Mouse (Mus musculus): ENCODE results near the gene Zfp423.

Gene Zfp423

GRCm38 (mm10) chr8:87689192-87689591 lies 270.2 kb downstream of the Zfp423 start:
- DNase-seq, result peak; percentile 58

DNA sequence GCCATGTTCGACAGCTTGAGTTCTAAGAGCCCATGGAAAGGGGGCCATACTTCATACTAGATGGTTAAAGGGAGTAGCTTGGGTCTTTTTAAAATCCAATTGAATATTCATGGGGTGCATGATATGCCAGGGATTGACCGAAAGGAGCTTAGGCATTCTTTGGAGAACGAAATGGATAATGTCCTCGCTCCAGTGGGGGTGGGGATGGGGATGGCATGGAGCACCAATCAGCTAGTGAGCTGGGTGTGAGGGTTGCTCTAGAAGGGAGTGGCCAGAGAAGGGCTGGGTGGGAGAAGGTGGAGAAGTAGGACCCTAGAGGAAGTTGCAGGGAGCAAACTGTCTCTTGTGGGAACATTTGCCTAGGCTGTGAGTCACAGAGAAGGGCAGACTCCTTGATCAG lies 271.0 kb downstream of the Zfp423 start:
- DNase-seq, result no peak

- peak; percentile 59 for DNase-seq
Observed at GRCm38 (mm10) chr8:87686986-87687698, 272.3 kb downstream of the Zfp423 start.

GRCm38 (mm10) chr8:87686026-87686425 lies 273.4 kb downstream of the Zfp423 start:
- no peak for DNase-seq

DNA sequence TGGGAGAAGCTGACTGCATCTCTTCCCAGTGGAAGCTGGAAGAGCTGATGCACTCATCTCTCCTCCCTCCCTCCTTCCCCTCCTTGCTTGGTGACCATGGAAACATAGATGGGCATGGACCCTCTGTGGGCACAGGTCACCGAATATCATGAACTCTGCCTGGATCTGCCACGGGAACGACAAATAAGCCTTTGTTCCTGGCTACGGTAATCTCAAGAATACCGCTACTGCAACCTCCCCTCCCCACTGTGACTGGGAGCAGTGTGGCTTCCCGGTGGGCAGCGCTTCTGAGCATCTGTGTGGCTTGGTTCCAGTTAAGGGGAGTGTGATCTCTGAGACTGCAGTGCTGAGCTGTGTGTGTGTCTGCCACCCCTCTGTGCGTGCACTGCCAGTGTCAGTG lies 274.0 kb downstream of the Zfp423 start:
- DNase-seq, result no peak

DNA sequence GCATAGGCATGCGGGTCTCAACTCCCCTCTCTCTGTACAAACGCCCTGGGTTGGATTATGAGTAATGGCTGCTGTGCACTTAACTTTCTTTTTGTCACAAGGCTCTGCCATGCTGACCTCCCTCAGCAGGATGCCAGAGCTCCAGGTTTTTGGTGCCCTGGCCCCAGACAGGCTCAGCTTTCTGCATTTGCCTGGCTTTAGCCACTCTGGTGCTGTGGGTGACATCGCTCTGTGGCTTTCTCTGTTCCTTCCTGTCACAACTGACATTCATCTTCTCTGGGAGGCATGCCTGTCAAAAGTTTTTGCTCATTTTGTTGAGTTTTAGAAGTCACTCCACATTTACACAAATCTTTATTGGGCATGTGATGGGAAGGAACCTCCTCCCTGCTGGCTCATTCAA lies 277.3 kb downstream of the Zfp423 start:
- no peak for DNase-seq

DNA sequence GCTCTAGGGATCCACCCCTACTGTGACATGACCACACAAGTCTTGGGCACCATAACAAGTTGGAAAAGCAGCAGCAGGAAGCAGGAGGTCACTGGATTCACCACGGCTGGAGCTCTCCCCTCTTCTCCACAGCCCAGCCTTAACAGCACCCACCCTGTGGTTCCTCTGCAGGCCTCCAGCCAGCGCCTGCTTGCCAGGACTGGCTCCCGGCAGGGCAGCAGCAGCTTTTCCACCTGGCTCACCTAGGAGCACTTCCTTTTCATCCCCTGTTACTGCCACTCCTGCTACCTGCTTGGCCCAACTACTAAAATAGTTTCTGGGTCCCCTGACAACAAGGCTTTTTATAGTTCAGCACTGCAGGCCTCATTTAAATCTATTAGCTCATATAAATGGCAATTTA lies 279.4 kb downstream of the Zfp423 start:
- no peak for DNase-seq

- no peak for DNase-seq
Observed at GRCm38 (mm10) chr8:87679431-87680003, 279.9 kb downstream of the Zfp423 start.

DNA sequence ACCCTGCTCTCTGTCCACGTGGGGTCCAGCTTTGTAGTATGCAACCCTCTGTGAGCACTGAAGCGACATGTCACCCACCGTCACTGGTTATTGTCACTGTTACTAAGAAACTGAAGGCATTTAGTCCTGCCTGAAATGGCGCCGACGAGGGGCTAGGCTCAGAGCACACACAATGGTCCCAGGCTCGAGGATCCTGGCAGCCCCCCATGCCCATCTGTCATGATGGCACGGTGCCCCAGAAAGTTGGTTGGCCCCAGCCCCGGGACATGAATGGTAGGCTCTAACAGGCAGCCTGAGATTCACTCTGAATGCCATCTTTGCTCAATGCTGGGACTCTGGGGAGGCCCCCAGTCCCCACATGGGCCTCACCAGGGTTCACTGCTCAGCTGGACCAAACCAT lies 284.0 kb downstream of the Zfp423 start:
- peak; percentile 43 for DNase-seq

DNA sequence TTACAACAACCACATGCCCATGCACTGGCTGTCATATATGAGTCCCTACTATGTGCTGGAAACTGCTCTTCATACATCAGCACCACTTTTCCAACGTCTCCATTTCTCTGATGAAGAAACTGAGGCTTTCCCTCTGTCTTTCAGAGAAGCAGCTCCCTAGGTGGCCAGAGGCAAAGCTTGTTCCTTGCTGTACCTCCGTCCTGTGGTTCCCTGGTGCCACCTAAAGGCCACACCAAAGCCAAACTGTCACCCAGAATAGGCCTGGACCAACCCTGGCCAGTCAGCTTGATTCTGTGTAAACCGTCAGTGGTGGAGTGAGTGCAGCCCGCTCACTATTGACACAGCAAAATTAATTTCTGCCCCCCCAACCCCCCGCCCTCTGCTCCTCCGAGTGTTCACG lies 285.2 kb downstream of the Zfp423 start:
- peak; percentile 48 for DNase-seq

- no peak for DNase-seq
Observed at GRCm38 (mm10) chr8:87672214-87672613, 287.2 kb downstream of the Zfp423 start.

GRCm38 (mm10) chr8:87671209-87671970 lies 288.0 kb downstream of the Zfp423 start:
- DNase-seq, result peak; percentile 78

DNA sequence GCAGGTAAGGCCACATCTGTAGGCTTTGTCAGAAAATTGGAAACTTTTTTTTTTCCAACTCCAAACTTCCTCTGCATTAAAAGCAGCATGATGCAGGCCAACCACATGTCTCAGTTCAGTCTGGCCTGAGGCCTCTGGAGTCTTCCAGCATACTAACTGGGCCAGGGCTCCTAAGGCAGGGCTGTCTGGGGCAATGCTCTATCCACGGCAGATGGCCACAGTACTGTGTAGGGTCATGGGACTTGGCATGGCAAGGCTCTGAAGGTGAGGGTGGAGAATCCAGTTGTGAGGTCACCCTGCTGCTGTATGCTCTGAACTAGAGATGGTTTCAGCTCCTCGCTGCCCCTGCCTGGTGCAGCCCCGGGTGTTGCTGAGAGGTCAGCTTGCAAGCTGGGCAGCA lies 289.2 kb downstream of the Zfp423 start:
- DNase-seq, result no peak

GRCm38 (mm10) chr8:87668736-87669135 lies 290.7 kb downstream of the Zfp423 start:
- DNase-seq, result no peak

DNA sequence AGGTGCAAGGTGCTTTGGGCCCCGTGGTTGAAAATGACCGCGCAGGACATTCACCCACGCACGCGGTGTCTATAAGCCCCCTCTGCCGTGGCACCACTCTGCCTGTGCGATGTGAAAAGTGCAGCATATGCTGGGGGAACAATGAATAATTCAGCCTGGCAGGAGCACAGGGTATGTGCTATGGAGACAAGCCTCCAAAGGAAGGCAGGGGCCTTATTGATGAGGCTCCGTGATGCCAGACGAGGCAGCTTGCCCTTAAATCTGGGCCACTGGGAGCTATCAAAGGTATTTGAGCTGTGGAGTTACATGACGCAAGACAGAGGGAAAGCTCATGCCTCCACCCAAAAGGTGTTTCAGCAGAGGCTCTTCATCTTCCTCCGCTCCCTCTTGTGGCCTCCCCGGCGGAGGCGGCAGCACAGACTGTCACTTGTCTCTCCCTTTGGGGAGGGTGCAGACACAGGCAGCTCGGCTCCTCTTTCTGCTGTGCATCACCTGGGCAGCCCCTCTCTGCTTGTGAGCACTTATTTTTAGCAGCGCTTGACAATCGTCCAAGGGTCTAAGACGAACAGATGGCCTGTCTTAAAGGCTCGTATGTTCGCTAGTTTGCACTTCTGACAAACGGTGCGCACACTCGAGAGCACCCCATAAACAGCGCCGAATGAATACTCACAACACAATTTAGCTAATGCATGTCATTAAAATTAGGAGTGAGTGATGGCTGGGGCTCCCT lies 291.3 kb downstream of the Zfp423 start:
- peak; percentile 81 for DNase-seq

DNA sequence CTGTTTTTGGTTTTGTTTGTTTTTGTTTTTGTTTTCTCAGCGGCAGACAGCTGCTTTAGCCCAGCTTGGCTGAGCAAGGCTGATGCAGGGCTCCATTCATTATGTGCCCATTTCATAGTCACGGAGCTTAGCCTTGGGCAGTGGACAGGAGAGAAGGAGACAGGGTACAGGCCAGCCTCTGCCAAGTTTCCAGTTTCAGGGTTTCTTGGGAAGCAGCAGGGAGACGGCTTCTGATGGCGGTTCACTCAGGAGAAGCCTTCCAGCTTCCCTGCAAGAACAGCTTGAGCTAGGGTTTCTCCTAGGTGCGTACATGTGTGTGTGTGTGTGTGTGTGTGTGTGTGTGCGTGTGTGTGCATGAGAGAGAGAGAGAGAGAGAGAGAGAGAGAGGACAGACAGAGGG lies 292.1 kb downstream of the Zfp423 start:
- no peak for DNase-seq

GRCm38 (mm10) chr8:87665337-87665736 lies 294.1 kb downstream of the Zfp423 start:
- DNase-seq, result no peak

- DNase-seq, result peak; percentile 33
Observed at GRCm38 (mm10) chr8:87664217-87664509, 295.2 kb downstream of the Zfp423 start.

DNA sequence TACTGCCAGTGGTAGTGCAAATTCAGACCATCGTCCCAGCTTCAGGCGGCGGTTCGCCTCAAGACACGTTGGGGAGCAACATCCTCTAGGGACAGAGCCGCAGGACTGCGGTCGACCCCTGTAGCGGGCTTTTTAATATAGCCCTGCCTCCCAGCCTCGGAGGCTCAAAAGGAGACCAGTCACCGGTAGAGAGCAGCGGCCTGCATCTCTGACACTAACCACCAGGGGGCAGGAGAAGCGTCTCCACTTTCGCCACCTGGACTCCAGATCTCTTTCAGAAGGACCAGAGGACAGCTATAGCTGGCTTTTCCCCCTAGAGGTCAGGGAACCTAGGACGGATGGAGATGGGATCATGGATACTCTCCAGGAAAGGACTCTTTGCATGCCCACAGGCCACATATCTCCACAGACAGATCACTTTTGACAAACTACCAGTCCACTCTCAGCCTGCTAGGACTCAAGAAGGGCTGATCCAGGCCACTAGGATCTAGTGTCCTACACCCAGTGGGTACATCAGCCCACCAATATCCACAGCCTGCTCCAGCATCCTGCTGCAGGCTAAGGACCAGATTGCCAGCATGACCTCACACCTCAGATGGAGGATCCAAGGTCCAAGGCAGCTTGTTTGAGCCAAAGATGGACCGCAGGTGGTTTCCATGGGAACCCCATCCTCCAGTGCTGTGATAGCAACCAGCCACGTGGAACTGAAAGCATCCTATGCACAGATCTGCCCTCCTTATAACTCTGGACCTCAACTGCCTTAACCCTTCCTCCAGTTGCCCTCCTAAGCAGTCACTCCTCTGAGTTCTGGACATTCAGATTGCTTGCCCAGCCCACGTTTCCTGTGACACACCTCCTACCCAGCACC lies 295.8 kb downstream of the Zfp423 start:
- DNase-seq, result peak; percentile 95

- DNase-seq, result no peak
Observed at GRCm38 (mm10) chr8:87662811-87663341, 296.5 kb downstream of the Zfp423 start.

DNA sequence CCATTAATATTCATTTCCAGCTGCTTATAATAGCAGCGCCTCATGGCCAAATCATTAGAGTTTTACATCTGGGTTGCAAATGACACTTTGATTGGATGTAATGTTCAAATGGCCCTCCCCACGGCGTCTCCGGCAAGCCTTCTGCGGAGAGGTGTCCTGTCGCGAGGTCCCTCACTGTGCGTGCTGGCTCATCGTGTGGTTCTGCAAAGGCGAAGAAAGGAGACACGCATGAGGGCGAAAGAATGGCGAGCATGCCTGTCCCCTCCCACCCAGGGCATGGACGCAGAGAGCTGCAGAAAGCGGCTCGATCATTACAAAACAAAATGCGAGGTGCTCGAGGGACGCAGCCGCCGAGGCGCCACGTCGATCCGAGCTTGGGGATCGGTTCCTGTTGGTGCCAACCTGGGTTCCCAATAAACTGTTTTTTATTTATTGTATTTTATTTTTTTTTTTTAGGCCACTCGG lies 297.1 kb downstream of the Zfp423 start:
- peak; percentile 43 for DNase-seq

All from cerebellum, adult 8-10 months (tissue).